Mouse (Mus musculus) kidney, adult 2 months (tissue): ENCODE results near the gene Odf3l2. TPM values are rescaled to one million over a fixed set of nuclear protein-coding genes. Genes with fewer than 3 reads are reported as not detected.

Experiments
- DNase-seq: peaks from one replicate; pipeline ENCODE4 v3.0.0; 2021
- H3K27ac ChIP-seq: fragments of 200-500 bp; 2 replicates; pipeline ENCODE4 v1.5.1; 2012; ENCODE audit warnings: low read depth, low read length, control low read depth, inconsistent platforms; ENCODE audit not compliant: insufficient read depth
- H3K27me3 ChIP-seq: fragments of 200-500 bp; replicated peaks from 2 replicates; pipeline ENCODE4 v1.6.1; 2012; ENCODE audit warnings: mild to moderate bottlenecking, moderate library complexity, low read length, inconsistent platforms; ENCODE audit not compliant: control insufficient read depth, insufficient read depth
- H3K36me3 ChIP-seq: fragments of 200-500 bp; 2 replicates; pipeline ENCODE4 v1.6.1; 2012; ENCODE audit warnings: mild to moderate bottlenecking, moderate library complexity, low read length, inconsistent platforms; ENCODE audit not compliant: control insufficient read depth, insufficient read depth
- H3K4me1 ChIP-seq: fragments of 200-500 bp; 2 replicates; pipeline ENCODE4 v1.6.1; 2011; ENCODE audit warnings: low read length; ENCODE audit not compliant: control insufficient read depth, insufficient read depth
- H3K4me3 ChIP-seq: fragments of 200-500 bp; 2 replicates; pipeline ENCODE4 v1.5.1; 2011; ENCODE audit warnings: mild to moderate bottlenecking, low read depth, low read length, control low read depth; ENCODE audit not compliant: insufficient read depth
- CTCF ChIP-seq: fragments of 200-500 bp; conservative IDR thresholded peaks from 2 replicates; pipeline ENCODE4 v1.5.1; 2011; ENCODE audit warnings: low read depth, mild to moderate bottlenecking, control low read depth, low read length, moderate library complexity, mixed read lengths; ENCODE audit not compliant: insufficient read depth, insufficient read length
- POLR2A ChIP-seq: fragments of 200-500 bp; IDR thresholded peaks from one replicate; pipeline ENCODE4 v1.6.1; 2011; ENCODE audit warnings: low read depth, low read length, control low read depth
- WGBS: fragments of 180-500 bp; shearing (Covaris S2); methylation state at CpG from one replicate; pipeline ENCODE4 v1.1.7; 2018; 5-methylcytosine and 5-hydroxymethylcytosine counted together
- polyA plus RNA-seq: library from polyadenylated mRNA; depleted of rRNA; stranded (reverse); fragments of >200 nt; gene quantifications from 2 replicates; pipeline ENCODE4 v1.2.3, GENCODE M21; 2012

Odf3l2 gene
- polyA plus RNA-seq, 1 experiment, result 0.17 TPM

DNA sequence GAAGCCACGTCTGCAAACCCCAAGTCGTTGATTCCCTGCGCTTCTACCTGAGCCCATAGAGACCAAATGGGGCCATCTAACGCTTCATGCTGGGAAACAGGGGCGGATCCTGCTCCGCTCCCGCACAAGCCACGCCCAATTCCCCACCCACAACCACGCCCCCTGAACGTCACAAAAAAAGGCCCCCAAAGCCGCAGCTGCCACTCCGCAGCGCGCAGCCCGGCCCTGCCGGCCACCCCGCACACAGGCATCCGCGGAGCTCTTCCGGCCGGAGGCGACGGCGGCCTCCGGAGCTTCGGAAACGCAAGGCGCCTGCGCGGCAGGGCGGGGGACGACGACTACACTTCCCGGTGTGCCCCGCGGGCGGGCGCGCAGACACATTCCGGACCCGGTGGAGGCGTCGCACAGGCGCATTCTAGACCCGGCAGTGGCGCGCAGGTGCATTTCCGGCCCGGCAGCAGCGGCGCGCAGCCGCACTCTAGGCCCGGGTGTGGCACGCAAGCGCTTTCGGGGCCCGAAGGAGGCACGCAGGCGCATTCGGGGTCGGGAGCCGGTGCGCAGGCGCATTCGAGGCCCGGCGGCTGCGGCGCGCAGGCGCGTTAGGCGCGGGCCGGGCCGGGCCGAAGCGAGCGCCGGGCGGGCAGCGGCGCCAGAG, 36.2 kb upstream of the Odf3l2 start, which contains the start of gene Cdc34:
Gene Cdc34 (plus strand): TSS at position 605 of the 655 bp plus-strand sequence.
- Histone ChIP-seq H3K4me3 (peak within 1 kb of the TSS; percentile 90), H3K36me3 (no peaks in the 10 kb centered on the region), H3K4me1 (peaks cover 10% of the 10 kb centered on the region; the same call in 1 of the 2 replicates), H3K27me3 (no peaks in the 10 kb centered on the region), H3K27ac (peak within 1 kb of the TSS; percentile 65)
- TF ChIP-seq POLR2A, result peak; percentile 58
- TF ChIP-seq CTCF, result no peak
- DNase-seq, result peak; percentile 100
- WGBS, result under 1% methylated on average over 79 of the region's 84 CpGs

GRCm38 (mm10) chr10:79680606-79681495, 35.3 kb upstream of the Odf3l2 start:
- no peak for DNase-seq
- peak overlapping the region; percentile 48 for H3K4me3 ChIP-seq
- no peaks in the 10 kb centered on the region for H3K27me3 ChIP-seq
- peaks cover 10% of the 10 kb centered on the region; the same call in 1 of the 2 replicates for H3K4me1 ChIP-seq
- TF ChIP-seq CTCF (no peak), POLR2A (no peak)
- no peaks in the 10 kb centered on the region for H3K36me3 ChIP-seq
- 26% methylated on average over 11 of the region's 11 CpGs for WGBS
- H3K27ac ChIP-seq, result peak overlapping the region; percentile 65

GRCm38 (mm10) chr10:79675346-79676035, 30.0 kb upstream of the Odf3l2 start:
- WGBS, result 78% methylated on average over 44 of the region's 44 CpGs
- no peak overlapping the region for H3K27ac ChIP-seq
- TF ChIP-seq CTCF (no peak), POLR2A (no peak)
- H3K4me1 ChIP-seq, result peaks cover 2% of the 10 kb centered on the region
- no peaks in the 10 kb centered on the region for H3K36me3 ChIP-seq
- no peaks in the 10 kb centered on the region for H3K27me3 ChIP-seq
- no peak for DNase-seq
- no peak overlapping the region for H3K4me3 ChIP-seq

DNA sequence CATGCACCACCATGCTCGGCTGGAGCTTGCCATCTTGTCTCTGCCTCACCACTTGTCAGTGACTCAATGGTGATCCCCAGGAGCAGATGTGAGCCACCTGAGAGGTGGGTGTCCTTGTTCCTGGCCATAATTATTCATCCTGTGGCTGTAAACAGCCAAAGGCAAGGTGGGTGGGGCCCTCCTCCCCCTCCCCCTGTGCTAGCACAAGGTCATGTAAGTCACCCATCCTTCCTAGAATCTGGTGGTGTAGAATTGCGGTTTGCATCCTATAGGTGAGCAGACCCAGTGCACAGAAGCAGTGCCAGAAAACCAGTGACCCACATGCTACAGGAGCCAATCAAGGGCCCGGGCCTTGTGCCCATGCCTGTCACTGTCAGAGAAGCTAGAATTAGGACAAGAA, 27.5 kb upstream of the Odf3l2 start:
- Histone ChIP-seq H3K4me1 (peaks cover 8% of the 10 kb centered on the region), H3K27ac (no peak overlapping the region), H3K27me3 (no peaks in the 10 kb centered on the region), H3K36me3 (no peaks in the 10 kb centered on the region), H3K4me3 (no peak overlapping the region)
- no peak for DNase-seq
- TF ChIP-seq CTCF (no peak), POLR2A (no peak)
- WGBS, result 93% methylated on average over 3 of the region's 3 CpGs

DNA sequence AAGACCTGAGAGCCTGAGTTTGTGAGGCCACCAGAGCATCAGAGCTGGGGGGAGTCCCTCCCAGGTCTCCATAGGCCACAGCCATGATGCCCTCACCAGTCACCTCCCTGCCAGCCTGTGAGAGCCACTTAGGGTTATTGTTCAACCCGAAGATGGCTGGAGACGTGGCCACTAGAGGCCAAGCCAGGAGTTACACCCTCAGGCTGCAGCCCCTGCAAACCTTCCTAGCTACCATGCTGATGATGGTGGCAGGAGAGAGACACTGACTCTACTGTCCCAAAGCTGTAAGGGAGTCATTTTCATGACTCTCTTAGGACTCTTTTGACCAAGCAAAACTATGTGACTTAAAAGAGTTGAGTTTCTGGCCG, 26.5 kb upstream of the Odf3l2 start:
- TF ChIP-seq POLR2A (no peak), CTCF (no peak; the same call in 1 of the 2 replicates)
- no peak overlapping the region for H3K27ac ChIP-seq
- no peak overlapping the region for H3K4me3 ChIP-seq
- H3K4me1 ChIP-seq, result peaks cover 8% of the 10 kb centered on the region
- H3K27me3 ChIP-seq, result no peaks in the 10 kb centered on the region
- H3K36me3 ChIP-seq, result no peaks in the 10 kb centered on the region
- DNase-seq, result peak; percentile 39
- WGBS, result 40% methylated on average over 3 of the region's 3 CpGs

DNA sequence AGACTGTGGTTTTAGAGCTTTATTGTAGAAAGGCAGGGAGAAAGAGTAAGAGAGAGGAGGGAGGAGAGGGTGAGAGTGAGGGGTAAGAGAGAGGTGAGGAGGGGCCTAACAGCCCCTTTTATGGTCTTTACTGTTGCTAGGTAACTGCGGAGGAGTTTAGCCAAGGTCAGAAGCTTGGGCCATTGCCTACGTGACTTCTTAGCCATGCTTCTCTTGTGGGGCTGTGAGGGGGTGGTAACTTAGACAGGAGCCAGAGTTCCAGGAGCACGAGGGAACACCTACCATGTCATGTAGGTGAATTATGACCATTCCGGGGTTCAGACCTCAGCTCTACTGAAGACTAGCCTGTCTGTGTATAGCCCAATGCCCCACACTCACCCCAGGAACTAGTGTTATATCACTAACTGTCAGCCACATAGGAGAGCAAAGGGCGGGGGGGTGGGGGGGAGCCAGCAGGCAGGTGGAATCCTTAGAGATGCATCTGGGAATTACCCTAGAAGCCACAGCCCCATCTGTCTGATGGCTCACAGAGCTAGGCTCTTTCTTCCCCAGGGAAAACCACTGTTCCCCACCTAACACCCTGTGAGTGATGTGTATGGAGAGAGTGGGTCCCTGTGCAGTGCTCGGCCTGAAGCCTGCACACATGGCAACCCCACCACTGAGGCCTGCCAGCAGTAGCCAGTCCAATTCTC, 26.0 kb upstream of the Odf3l2 start:
- no peak for TF ChIP-seq CTCF
- no peak for TF ChIP-seq POLR2A
- H3K27ac ChIP-seq, result no peak overlapping the region
- peaks cover 8% of the 10 kb centered on the region for H3K4me1 ChIP-seq
- no peak for DNase-seq
- no peaks in the 10 kb centered on the region for H3K27me3 ChIP-seq
- H3K36me3 ChIP-seq, result no peaks in the 10 kb centered on the region
- H3K4me3 ChIP-seq, result no peak overlapping the region
- WGBS, result 45% methylated on average over 6 of the region's 6 CpGs
